ENCODE assay signal across 13 mouse cellular contexts in the genomic region with DNA sequence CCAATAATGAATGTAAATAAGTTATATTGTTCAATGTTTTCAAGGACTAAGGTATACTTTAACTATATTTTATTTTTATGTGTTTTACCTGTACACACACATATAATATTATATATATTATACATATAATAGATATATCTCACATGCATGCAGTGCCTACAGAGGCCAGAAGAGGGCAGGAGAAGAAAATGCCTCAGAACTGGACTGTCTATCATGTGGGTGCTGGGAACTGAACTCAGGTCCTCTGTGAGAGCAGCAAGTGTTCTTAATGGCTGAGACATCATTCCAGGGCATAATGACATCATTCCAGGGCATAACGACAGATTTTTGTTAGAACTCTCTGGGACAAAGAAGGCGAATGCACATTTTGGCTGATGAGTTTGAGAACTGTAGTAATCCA. TPM values are rescaled to one million over a fixed set of nuclear protein-coding genes. Genes with fewer than 3 reads are reported as not detected.
A peak's percentile ranks its signal among the peaks of the same experiment; 100 is the strongest.
DNase-seq lines count a peak whose midpoint lies in the region; ATAC-seq and TF ChIP-seq lines count a peak whose summit lies in the region.
"Had no signal": no experiment of that assay in that cellular context is flagged by ENCODE, and none has a peak within 500 bp of the region (broad histone marks: within the 10 kb centered on the region; RNA-seq: fewer than 3 reads in every experiment).

No protein-coding gene starts in this region.

- no peak overlapping the region for H3K9ac ChIP-seq in hindbrain, embryonic 13.5 days
- no peak overlapping the region for H3K9ac ChIP-seq in hindbrain, embryonic 16.5 days (ENCODE audit: low read depth, low read length)
- H3K9ac ChIP-seq in lung, embryonic 14.5 days = no peak overlapping the region

- no peak overlapping the region for H3K4me3 ChIP-seq in hindbrain, embryonic 13.5 days
- H3K4me3 ChIP-seq in hindbrain, embryonic 16.5 days (ENCODE audit: low read length) = no peak overlapping the region
- no peak overlapping the region for H3K4me3 ChIP-seq in lung, embryonic 14.5 days (ENCODE audit: low read depth, low read length)

- ATAC-seq in hindbrain, embryonic 13.5 days (ENCODE audit: low FRiP score) = no peak
- no peak for ATAC-seq in hindbrain, embryonic 16.5 days
- ATAC-seq in lung, embryonic 14.5 days (ENCODE audit: insufficient read depth) = no peak
- ATAC-seq: Patski had no signal

- 99% methylated on average over 2 of the region's 2 CpGs for WGBS in hindbrain, embryonic 13.5 days
- 98% methylated on average over 2 of the region's 2 CpGs for WGBS in hindbrain, embryonic 16.5 days
- 93% methylated on average over 2 of the region's 2 CpGs for WGBS in lung, embryonic 14.5 days

- H3K27ac ChIP-seq in hindbrain, embryonic 13.5 days = no peak overlapping the region
- H3K27ac ChIP-seq in hindbrain, embryonic 16.5 days (ENCODE audit: low read depth, low read length) = no peak overlapping the region
- no peak overlapping the region for H3K27ac ChIP-seq in lung, embryonic 14.5 days (ENCODE audit: low read depth)

- H3K27me3 ChIP-seq in hindbrain, embryonic 13.5 days = no peaks in the 10 kb centered on the region
- H3K27me3 ChIP-seq in hindbrain, embryonic 16.5 days (replicated peaks; ENCODE audit: control insufficient read depth, insufficient read depth, low read length) = no peaks in the 10 kb centered on the region
- no peaks in the 10 kb centered on the region for H3K27me3 ChIP-seq in lung, embryonic 14.5 days (ENCODE audit: insufficient read depth, low read length)
- H3K27me3 ChIP-seq: Patski had no signal

- 0 out of 2 replicates have a peak overlapping the region, but pooled peaks have one; percentile 82 for H3K4me2 ChIP-seq in hindbrain, embryonic 13.5 days
- no peak overlapping the region; the same call in 1 of the 2 replicates for H3K4me2 ChIP-seq in hindbrain, embryonic 16.5 days (ENCODE audit: low read length)
- no peak overlapping the region for H3K4me2 ChIP-seq in lung, embryonic 14.5 days

- peak; percentile 27 for DNase-seq in lung, embryonic 14.5 days
- DNase-seq in lung, postnatal 25 days (ENCODE audit: low spot score) = no peak
- peak; percentile 14 to 17 for DNase-seq in B cell, adult 2 months
- DNase-seq in R1 (ENCODE audit: low read depth, low spot score) = peak; percentile 65
- no peak for DNase-seq in gastrocnemius, postnatal 36 days
- DNase-seq: adrenal gland, adult 2 months; cerebellum, adult 9-11 months; kidney, adult 11 months; lung, postnatal 36 days had no signal

- H3K9me3 ChIP-seq in hindbrain, embryonic 13.5 days = no peaks in the 10 kb centered on the region
- no peaks in the 10 kb centered on the region; the same call in 1 of the 2 replicates for H3K9me3 ChIP-seq in hindbrain, embryonic 16.5 days (ENCODE audit: control insufficient read depth, low read length)
- no peaks in the 10 kb centered on the region for H3K9me3 ChIP-seq in lung, embryonic 14.5 days (ENCODE audit: low read depth, low read length)

- intact Hi-C loops in gastrocnemius, postnatal 36 days (cut with DNase I) = loop anchor here (5.0 kb wide), 1 partner anchor 90 kb away; no protein-coding TSS in a partner anchor

- TF ChIP-seq CTCF in lung, embryonic 14.5 days (IDR thresholded peaks at IDR 0.05; ENCODE audit: low read depth) = peak; percentile 40; the same call in 1 of the 2 replicates

- peaks cover 47% of the 10 kb centered on the region for H3K4me1 ChIP-seq in hindbrain, embryonic 13.5 days (replicated peaks)
- peaks cover 8% of the 10 kb centered on the region; the same call in 1 of the 2 replicates for H3K4me1 ChIP-seq in hindbrain, embryonic 16.5 days (ENCODE audit: control insufficient read depth, insufficient read depth, low read depth, low read length)
- no peaks in the 10 kb centered on the region; the same call in 1 of the 2 replicates for H3K4me1 ChIP-seq in lung, embryonic 14.5 days (ENCODE audit: insufficient read depth)

- 0 out of 2 replicates have a peak, but pooled peaks cover 4% of the 10 kb centered on the region for H3K36me3 ChIP-seq in hindbrain, embryonic 13.5 days
- peaks cover 3% of the 10 kb centered on the region; the same call in 1 of the 2 replicates for H3K36me3 ChIP-seq in hindbrain, embryonic 16.5 days (ENCODE audit: control insufficient read depth, insufficient read depth, low read length)
- no peaks in the 10 kb centered on the region for H3K36me3 ChIP-seq in lung, embryonic 14.5 days (ENCODE audit: insufficient read depth)

RNA-seq across cellular contexts. Expression of a gene that starts 2.6 kb away (rescaled TPM):
- 247 and 272 TPM in 2 replicates for polyA plus RNA-seq in hindbrain, embryonic 13.5 days (2015; fragmentation: Nextera tagmentation; extraction: Ambion mirVana)
- polyA plus RNA-seq in hindbrain, embryonic 16.5 days (2015; fragmentation: Nextera tagmentation; extraction: Ambion mirVana) = 72.2 and 182 TPM in 2 replicates
- polyA plus RNA-seq in lung, embryonic 14.5 days (2014; fragmentation: Nextera tagmentation; extraction: Ambion mirVana) = 77.7 and 84.0 TPM in 2 replicates
- 1 to 10 TPM in 1 of 2 experiments, under 1 TPM in 1; 0.57 to 1.2 TPM for total RNA-seq in gastrocnemius, postnatal 36 days (2021)
- polyA plus RNA-seq: liver, adult 2 months had no signal

RNA-seq across cellular contexts. Expression of a gene that starts 47.8 kb away (rescaled TPM):
- polyA plus RNA-seq in hindbrain, embryonic 13.5 days (2015; fragmentation: Nextera tagmentation; extraction: Ambion mirVana) = 33.4 and 39.0 TPM in 2 replicates
- polyA plus RNA-seq in hindbrain, embryonic 16.5 days (2015; fragmentation: Nextera tagmentation; extraction: Ambion mirVana) = 21.8 and 24.5 TPM in 2 replicates
- polyA plus RNA-seq in lung, embryonic 14.5 days (2014; fragmentation: Nextera tagmentation; extraction: Ambion mirVana) = 34.1 and 34.9 TPM in 2 replicates
- 10 to 100 TPM; 14.6 to 16.3 TPM for total RNA-seq in gastrocnemius, postnatal 36 days (2021)

Comparison
In these comparisons a context has a peak if more than half of its experiments do, and no peak if none do; other contexts are left out.
1. DNase-seq: peak in lung, embryonic 14.5 days (single experiment), B cell, adult 2 months (2 of 2) and R1 (single experiment); none in lung, postnatal 25 days (single experiment) and gastrocnemius, postnatal 36 days (0 of 2).